Mouse (Mus musculus) MEL (cell line): ENCODE results near the gene Grwd1. TPM values are rescaled to one million over a fixed set of nuclear protein-coding genes. Genes with fewer than 3 reads are reported as not detected.

Experiments used
- DNase-seq: peaks from one replicate; pipeline ENCODE4 v3.0.0; 2011; ENCODE audit warnings: low read depth, low spot score
- H3K27ac ChIP-seq: 2 replicates; pipeline ENCODE4 v1.5.1; 2012; ENCODE audit warnings: low read depth, mild to moderate bottlenecking, control low read depth, low read length, moderate library complexity; ENCODE audit not compliant: control insufficient read depth
- H3K27me3 ChIP-seq, 2 experiments: fragments of 150-350 bp in 1 of 2; sonication (generic) in 1 of 2; 2 replicates each; pipeline ENCODE4 v1.6.1; 2012; ENCODE audit warnings: low read length in 2 of 2, mild to moderate bottlenecking in 2 of 2, improper control_type of control experiment in 1 of 2, moderate library complexity in 1 of 2; ENCODE audit not compliant: insufficient read depth in 2 of 2, control insufficient read depth in 1 of 2
- H3K36me3 ChIP-seq, 2 experiments: 2 replicates each; pipeline ENCODE4 v1.6.1; 2012 to 2014; ENCODE audit warnings: low read length in 2 of 2, improper control_type of control experiment in 1 of 2, inconsistent platforms in 1 of 2, mild to moderate bottlenecking in 1 of 2; ENCODE audit not compliant: insufficient read depth in 2 of 2, control insufficient read depth in 1 of 2
- H3K4me1 ChIP-seq, 2 experiments: fragments of 150-350 bp in 1 of 2; sonication (generic) in 1 of 2; 2 replicates each; pipeline ENCODE4 v1.6.1; 2012; ENCODE audit warnings: low read length in 2 of 2, improper control_type of control experiment in 1 of 2, mild to moderate bottlenecking in 1 of 2; ENCODE audit not compliant: insufficient read depth in 2 of 2, control insufficient read depth in 1 of 2
- H3K4me3 ChIP-seq, 2 experiments: fragments of 150-350 bp in 1 of 2; sonication (generic) in 1 of 2; 2 replicates each; pipeline ENCODE4 v1.5.1; 2012; ENCODE audit warnings: low read depth in 2 of 2, low read length in 2 of 2, mild to moderate bottlenecking in 2 of 2, moderate library complexity in 2 of 2, control low read depth in 1 of 2, improper control_type of control experiment in 1 of 2; ENCODE audit not compliant: control insufficient read depth in 1 of 2, insufficient read depth in 1 of 2
- H3K79me2 ChIP-seq: 2 replicates; pipeline ENCODE4 v1.6.1; 2012; ENCODE audit warnings: mild to moderate bottlenecking, low read length, moderate library complexity; ENCODE audit not compliant: control insufficient read depth, poor library complexity, insufficient read depth
- H3K9ac ChIP-seq: 2 replicates; pipeline ENCODE4 v1.6.1; 2012; ENCODE audit warnings: low read depth, mild to moderate bottlenecking, control low read depth, low read length, moderate library complexity; ENCODE audit not compliant: control insufficient read depth, poor library complexity, severe bottlenecking
- H3K9me3 ChIP-seq: fragments of 150-350 bp; sonication (generic); replicated peaks from 2 replicates; pipeline ENCODE4 v1.6.1; 2012; ENCODE audit warnings: mild to moderate bottlenecking, low read length, improper control_type of control experiment, moderate library complexity; ENCODE audit not compliant: insufficient read depth
- EP300 ChIP-seq, 2 experiments: IDR thresholded peaks; 2 replicates each; pipeline ENCODE4 v1.6.1; 2011; ENCODE audit warnings: improper control_type of control experiment in 2 of 2, low read length in 2 of 2, low read depth in 1 of 2, mild to moderate bottlenecking in 1 of 2
- GATA1 ChIP-seq: IDR thresholded peaks from 2 replicates; pipeline ENCODE4 v1.6.1; 2011; ENCODE audit warnings: low read depth, low read length, improper control_type of control experiment
- JUND ChIP-seq: IDR thresholded peaks from 2 replicates; pipeline ENCODE4 v1.6.1; 2011; ENCODE audit warnings: low read depth, mild to moderate bottlenecking, improper control_type of control experiment, low read length
- MAX ChIP-seq: IDR thresholded peaks from 2 replicates; pipeline ENCODE4 v1.6.1; 2011; ENCODE audit warnings: low read length, improper control_type of control experiment
- MXI1 ChIP-seq: IDR thresholded peaks from 2 replicates; pipeline ENCODE4 v1.6.1; 2011; ENCODE audit warnings: mild to moderate bottlenecking, low read depth, low read length, improper control_type of control experiment
- MYC ChIP-seq: IDR thresholded peaks from 2 replicates; pipeline ENCODE4 v1.6.1; 2011; ENCODE audit warnings: low read depth, mild to moderate bottlenecking, low read length, improper control_type of control experiment, moderate library complexity
- NELFE ChIP-seq: IDR thresholded peaks from 2 replicates; pipeline ENCODE4 v1.6.1; 2011; ENCODE audit warnings: low read depth, low read length, improper control_type of control experiment
- POLR2A ChIP-seq, 2 experiments: IDR thresholded peaks; 2 replicates each; pipeline ENCODE4 v1.6.1; 2011 to 2012; ENCODE audit warnings: low read length in 2 of 2, mild to moderate bottlenecking in 2 of 2, control low read depth in 1 of 2, improper control_type of control experiment in 1 of 2, low read depth in 1 of 2, moderate library complexity in 1 of 2; ENCODE audit not compliant: control insufficient read depth in 1 of 2, insufficient read depth in 1 of 2, poor library complexity in 1 of 2
- POLR2AphosphoS2 ChIP-seq: IDR thresholded peaks from 2 replicates; pipeline ENCODE4 v1.6.1; 2011; ENCODE audit warnings: low read length, improper control_type of control experiment
- POLR2AphosphoS5 ChIP-seq: IDR thresholded peaks from 2 replicates; pipeline ENCODE4 v1.6.1; 2012; ENCODE audit warnings: low read depth, borderline replicate concordance, mild to moderate bottlenecking, inconsistent platforms, low read length, moderate library complexity, mixed read lengths
- RAD21 ChIP-seq: IDR thresholded peaks from 2 replicates; pipeline ENCODE4 v1.6.1; 2011; ENCODE audit warnings: mild to moderate bottlenecking, low read depth, low read length, improper control_type of control experiment
- SIN3A ChIP-seq: IDR thresholded peaks from 2 replicates; pipeline ENCODE4 v1.6.1; 2012; ENCODE audit warnings: low read length, improper control_type of control experiment, inconsistent platforms
- UBTF ChIP-seq: IDR thresholded peaks from 2 replicates; pipeline ENCODE4 v1.6.1; 2012; ENCODE audit warnings: low read depth, mild to moderate bottlenecking, inconsistent platforms, low read length, improper control_type of control experiment, moderate library complexity, borderline replicate concordance; ENCODE audit not compliant: insufficient read depth
- USF2 ChIP-seq, 2 experiments: IDR thresholded peaks; 2 replicates each; pipeline ENCODE4 v1.6.1; 2011 to 2012; ENCODE audit warnings: improper control_type of control experiment in 2 of 2, low read length in 2 of 2, borderline replicate concordance in 1 of 2, inconsistent platforms in 1 of 2, low read depth in 1 of 2, mild to moderate bottlenecking in 1 of 2; ENCODE audit not compliant: insufficient read depth in 1 of 2
- ZKSCAN1 ChIP-seq: IDR thresholded peaks from 2 replicates; pipeline ENCODE4 v1.6.1; 2012; ENCODE audit warnings: low read depth, mild to moderate bottlenecking, inconsistent platforms, low read length, improper control_type of control experiment, moderate library complexity
- ZMIZ1 ChIP-seq: IDR thresholded peaks from 2 replicates; pipeline ENCODE4 v1.6.1; 2012; ENCODE audit warnings: low read depth, mild to moderate bottlenecking, inconsistent platforms, low read length, improper control_type of control experiment, moderate library complexity
- polyA plus RNA-seq, 2 experiments: library from polyadenylated mRNA; stranded (reverse) in 1 of 2; unstranded in 1 of 2; fragments of >175 nt in 1 of 2; fragments of >200 nt in 1 of 2; gene quantifications; 2 replicates each; pipeline versions ENCODE4 v1.2.1 to v1.2.4; 2012; ENCODE audit warnings: low replicate concordance in 2 of 2, low read depth in 1 of 2; ENCODE audit not compliant: insufficient read length in 2 of 2, insufficient read depth in 1 of 2, missing spikeins in 1 of 2
- total RNA-seq: library from RNA; depleted of rRNA; stranded (reverse); fragments of 300-350 nt; gene quantifications from 2 replicates; pipeline ENCODE4 v1.2.3, GENCODE M21; 2012

Grwd1 gene
- total and polyA plus RNA-seq, 3 experiments = 82.2 to 173 (median 108) TPM

DNA sequence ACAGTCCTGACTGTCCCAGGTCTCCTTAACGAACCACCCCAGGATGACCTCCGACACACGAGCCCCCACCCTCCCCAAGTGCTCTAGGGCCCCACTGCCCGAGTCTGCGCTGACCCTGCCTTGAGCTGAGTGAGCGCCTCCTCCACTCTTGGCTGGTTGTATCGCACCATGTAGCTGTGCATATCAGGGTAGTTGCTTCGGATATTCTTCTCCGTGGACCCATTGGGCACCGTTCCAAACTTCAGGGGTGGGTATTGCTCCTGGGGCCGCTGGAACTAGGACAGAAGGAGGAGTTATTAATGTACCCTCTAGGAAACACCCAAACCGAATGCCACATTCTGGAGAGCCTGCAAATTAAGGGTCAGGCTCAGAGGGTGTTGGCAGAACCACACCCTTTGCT is 22.3 kb upstream of the Grwd1 start:
- Histone ChIP-seq H3K9ac (no peak overlapping the region), H3K4me3 (no peak overlapping the region), H3K27me3 (no peaks in the 10 kb centered on the region), H3K4me1 (no peaks in the 10 kb centered on the region), H3K9me3 (no peaks in the 10 kb centered on the region), H3K27ac (no peak overlapping the region), H3K79me2 (no peaks in the 10 kb centered on the region), H3K36me3 (no peaks in the 10 kb centered on the region)
- DNase-seq = no peak
- TF ChIP-seq USF2 (IDR thresholded peaks at IDR 0.05; ENCODE audit: borderline replicate concordance in 1 of 2, insufficient read depth in 1 of 2, low read depth in 1 of 2, low read length in 2 of 2) = no peak
- no peak for TF ChIP-seq POLR2A (IDR thresholded peaks at IDR 0.05; ENCODE audit: control insufficient read depth in 1 of 2, insufficient read depth in 1 of 2, low read depth in 1 of 2, low read length in 2 of 2, poor library complexity in 1 of 2)
- TF ChIP-seq POLR2AphosphoS5 = no peak
- no peak for TF ChIP-seq ZMIZ1
- TF ChIP-seq GATA1 = no peak
- no peak for TF ChIP-seq EP300 (IDR thresholded peaks at IDR 0.05; ENCODE audit: low read depth in 1 of 2, low read length in 2 of 2)
- no peak for TF ChIP-seq UBTF
- no peak for TF ChIP-seq ZKSCAN1
- no peak for TF ChIP-seq MAX
- no peak for TF ChIP-seq POLR2AphosphoS2
- TF ChIP-seq NELFE = no peak
- no peak for TF ChIP-seq MXI1

DNA sequence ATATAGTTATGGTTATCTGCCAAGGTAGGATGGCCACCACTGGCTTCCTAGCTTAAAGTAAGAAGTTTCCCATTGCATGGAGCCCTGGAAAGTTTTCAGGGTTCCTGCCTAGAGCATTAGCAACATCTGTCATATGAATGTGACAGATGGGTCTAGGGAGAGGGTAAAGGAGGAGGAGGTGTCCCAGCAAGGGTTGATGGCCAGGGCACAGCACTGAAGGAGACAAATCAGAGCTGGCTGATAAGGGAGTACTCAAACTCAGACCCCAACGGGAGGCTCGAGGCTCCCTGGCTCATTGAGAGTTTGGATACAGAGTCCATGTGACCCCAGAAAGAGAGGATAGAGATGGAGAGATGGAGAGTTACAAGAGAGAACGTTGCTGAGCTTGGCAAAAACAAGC is 19.9 kb upstream of the Grwd1 start:
- no peak overlapping the region for H3K4me3 ChIP-seq
- TF ChIP-seq JUND = no peak
- TF ChIP-seq SIN3A = no peak
- no peak for TF ChIP-seq MYC
- TF ChIP-seq RAD21 = no peak
- no peak for TF ChIP-seq NELFE

More for the DNA sequence above, 19.9 kb upstream of the Grwd1 start:
- Histone ChIP-seq H3K79me2 (no peaks in the 10 kb centered on the region), H3K4me1 (peaks cover 0 to 6% of the 10 kb centered on the region in 2 experiments; a peak in 1 of 4 replicates), H3K9ac (no peak overlapping the region), H3K9me3 (no peaks in the 10 kb centered on the region), H3K27me3 (no peaks in the 10 kb centered on the region), H3K36me3 (peaks cover 0 to 3% of the 10 kb centered on the region in 2 experiments; a peak in 1 of 4 replicates), H3K27ac (no peak overlapping the region)
- no peak for DNase-seq
